Mouse (Mus musculus) forebrain, embryonic 11.5 days (tissue): ENCODE data around the gene Mapre3. TPM values are rescaled to one million over a fixed set of nuclear protein-coding genes. Genes with fewer than 3 reads are reported as not detected.
"Not testable (repeated sequence)": the region's sequence is repeated elsewhere in the genome, so short reads cannot be mapped to it uniquely, and the experiment has no call there.

ENCODE experiments used
- ATAC-seq: fragments of 200-750 bp; cut with Nextera tagmentation; replicated peaks from 2 replicates; pipeline ENCODE4 v1.8.0; 2017; ENCODE audit warnings: moderate TSS enrichment; ENCODE audit not compliant: low FRiP score
- DNase-seq: peaks from one replicate; pipeline ENCODE4 v3.0.0-alpha.2; 2017; ENCODE audit warnings: low spot score
- H3K27ac ChIP-seq: fragments of 300-500 bp; sonication (generic); 2 replicates; pipeline ENCODE4 v1.5.1; 2014; ENCODE audit warnings: low read depth, low read length
- H3K27me3 ChIP-seq: fragments of 300-500 bp; sonication (generic); 2 replicates; pipeline ENCODE4 v1.6.1; 2014; ENCODE audit warnings: mild to moderate bottlenecking, low read length, mixed read lengths; ENCODE audit not compliant: control insufficient read depth, insufficient read depth
- H3K36me3 ChIP-seq: fragments of 300-500 bp; sonication (generic); 2 replicates; pipeline ENCODE4 v1.6.1; 2014; ENCODE audit warnings: mild to moderate bottlenecking, low read length, moderate library complexity, mixed read lengths; ENCODE audit not compliant: control insufficient read depth, insufficient read depth
- H3K4me1 ChIP-seq: fragments of 300-500 bp; sonication (generic); replicated peaks from 2 replicates; pipeline ENCODE4 v1.6.1; 2014; ENCODE audit warnings: low read length, mixed read lengths; ENCODE audit not compliant: control insufficient read depth, insufficient read depth
- H3K4me2 ChIP-seq: fragments of 300-500 bp; sonication (generic); 2 replicates; pipeline ENCODE4 v1.6.1; 2014; ENCODE audit warnings: low read depth, mild to moderate bottlenecking, low read length, moderate library complexity, mixed read lengths; ENCODE audit not compliant: severe bottlenecking
- H3K4me3 ChIP-seq: fragments of 300-500 bp; sonication (generic); 2 replicates; pipeline ENCODE4 v1.5.1; 2014; ENCODE audit warnings: low read depth, low read length
- H3K9ac ChIP-seq: fragments of 300-500 bp; sonication (generic); 2 replicates; pipeline ENCODE4 v1.6.1; 2014; ENCODE audit warnings: low read length
- H3K9me3 ChIP-seq: fragments of 300-500 bp; sonication (generic); 2 replicates; pipeline ENCODE4 v1.6.1; 2016; ENCODE audit warnings: low read length, mixed read lengths; ENCODE audit not compliant: control insufficient read depth
- WGBS: fragments of 180-500 bp; shearing (Covaris S2); extraction: QIAGEN DNeasy Blood & Tissue Kit; methylation state at CpG from one replicate; pipeline ENCODE4 v1.1.7; 2014; 5-methylcytosine and 5-hydroxymethylcytosine counted together
- polyA plus RNA-seq: library from polyadenylated mRNA; unstranded; fragments of >200 nt; fragmentation: Nextera tagmentation; extraction: Ambion mirVana; gene quantifications from 2 replicates; pipeline ENCODE4 v1.2.1, GENCODE M21; 2014

Gene Mapre3
- polyA plus RNA-seq, 1 experiment from 2014 or later, result 39.7 TPM

GRCm38 (mm10) chr5:30879347-30879943, 65.0 kb downstream of the Mapre3 start:
- Histone ChIP-seq H3K27me3 (no peaks in the 10 kb centered on the region), H3K9me3 (no peaks in the 10 kb centered on the region), H3K36me3 (peaks cover 9% of the 10 kb centered on the region), H3K9ac (no peak overlapping the region), H3K27ac (no peak overlapping the region), H3K4me2 (no peak overlapping the region), H3K4me3 (no peak overlapping the region), H3K4me1 (no peaks in the 10 kb centered on the region)
- WGBS, result 76% methylated on average over 5 of the region's 5 CpGs
- no peak for DNase-seq
- no peak for ATAC-seq

- 85% methylated on average over 4 of the region's 4 CpGs for WGBS
- not testable (repeated sequence) for H3K36me3 ChIP-seq, H3K9ac ChIP-seq, DNase-seq, H3K4me1 ChIP-seq, ATAC-seq, H3K27me3 ChIP-seq, H3K4me3 ChIP-seq, H3K9me3 ChIP-seq, H3K27ac ChIP-seq, H3K4me2 ChIP-seq
Observed at GRCm38 (mm10) chr5:30881839-30882238, 67.4 kb downstream of the Mapre3 start.

GRCm38 (mm10) chr5:30886209-30886608, 71.8 kb downstream of the Mapre3 start:
- no peak overlapping the region for H3K4me3 ChIP-seq
- no peak overlapping the region for H3K4me2 ChIP-seq
- no peaks in the 10 kb centered on the region for H3K9me3 ChIP-seq
- WGBS, result 48% methylated on average over 4 of the region's 4 CpGs
- peaks cover 3% of the 10 kb centered on the region; the same call in 1 of the 2 replicates for H3K4me1 ChIP-seq
- ATAC-seq (no peak), DNase-seq (no peak)
- no peaks in the 10 kb centered on the region for H3K27me3 ChIP-seq
- H3K36me3 ChIP-seq, result no peaks in the 10 kb centered on the region
- no peak overlapping the region for H3K27ac ChIP-seq
- no peak overlapping the region for H3K9ac ChIP-seq

- Histone ChIP-seq H3K27ac (peak overlapping the region; percentile 94), H3K4me3 (peak overlapping the region; percentile 82), H3K36me3 (peaks cover under 1% of the 10 kb centered on the region; the same call in 1 of the 2 replicates), H3K9ac (peak overlapping the region; percentile 69), H3K27me3 (no peaks in the 10 kb centered on the region), H3K4me1 (peaks cover 3% of the 10 kb centered on the region; the same call in 1 of the 2 replicates), H3K4me2 (peak overlapping the region; percentile 85), H3K9me3 (no peaks in the 10 kb centered on the region)
- ATAC-seq (no peak), DNase-seq (no peak)
- WGBS, result 35% methylated on average over 5 of the region's 5 CpGs
Observed at GRCm38 (mm10) chr5:30886731-30887130, 72.3 kb downstream of the Mapre3 start.

- under 1% methylated on average over 19 of the region's 19 CpGs for WGBS
- ATAC-seq, result peak; percentile 57
- peak overlapping the region; percentile 82 for H3K4me3 ChIP-seq
Observed at GRCm38 (mm10) chr5:30887331-30887761, 72.9 kb downstream of the Mapre3 start.

GRCm38 (mm10) chr5:30887858-30888336, 73.5 kb downstream of the Mapre3 start:
- peaks cover 8% of the 10 kb centered on the region; the same call in 1 of the 2 replicates for H3K36me3 ChIP-seq
- peak; percentile 85 for ATAC-seq
- peak; percentile 97 for DNase-seq
- no peaks in the 10 kb centered on the region for H3K9me3 ChIP-seq
- H3K27ac ChIP-seq, result peak overlapping the region; percentile 94
- peak overlapping the region; percentile 85 for H3K4me2 ChIP-seq
- H3K27me3 ChIP-seq, result no peaks in the 10 kb centered on the region
- H3K4me1 ChIP-seq, result peaks cover 3% of the 10 kb centered on the region; the same call in 1 of the 2 replicates
- WGBS, result 0% methylated on average over 28 of the region's 28 CpGs
- peak overlapping the region; percentile 69 for H3K9ac ChIP-seq
- H3K4me3 ChIP-seq, result peak overlapping the region; percentile 82

More at GRCm38 (mm10) chr5:30887331-30887761, 72.9 kb downstream of the Mapre3 start:
- H3K27ac ChIP-seq, result peak overlapping the region; percentile 94
- H3K9me3 ChIP-seq, result no peaks in the 10 kb centered on the region
- H3K4me2 ChIP-seq, result peak overlapping the region; percentile 85
- H3K9ac ChIP-seq, result peak overlapping the region; percentile 69
- DNase-seq, result peak; percentile 86
- H3K36me3 ChIP-seq, result peaks cover 4% of the 10 kb centered on the region; the same call in 1 of the 2 replicates
- no peaks in the 10 kb centered on the region for H3K27me3 ChIP-seq
- H3K4me1 ChIP-seq, result peaks cover 3% of the 10 kb centered on the region; the same call in 1 of the 2 replicates

GRCm38 (mm10) chr5:30888337-30889087, 74.1 kb downstream of the Mapre3 start, which contains the start of gene Agbl5:
Gene Agbl5, plus strand, starts transcription at chr5:30888694.
- H3K4me3 ChIP-seq, result peak within 1 kb of the TSS; percentile 82
- H3K9ac ChIP-seq, result peak within 1 kb of the TSS; percentile 91
- WGBS, result under 1% methylated on average over 42 of the region's 42 CpGs
- no peaks in the 10 kb centered on the region for H3K9me3 ChIP-seq
- ATAC-seq, result peak; percentile 95
- peak within 1 kb of the TSS; percentile 85 for H3K4me2 ChIP-seq
- no peaks in the 10 kb centered on the region for H3K27me3 ChIP-seq
- H3K36me3 ChIP-seq, result peaks cover 12% of the 10 kb centered on the region; the same call in 1 of the 2 replicates
- peaks cover 3% of the 10 kb centered on the region; the same call in 1 of the 2 replicates for H3K4me1 ChIP-seq
- H3K27ac ChIP-seq, result peak within 1 kb of the TSS; percentile 94
- DNase-seq, result peak; percentile 96

GRCm38 (mm10) chr5:30889088-30889754, 74.8 kb downstream of the Mapre3 start:
- Histone ChIP-seq H3K36me3 (peaks cover 12% of the 10 kb centered on the region; the same call in 1 of the 2 replicates), H3K27me3 (no peaks in the 10 kb centered on the region), H3K4me1 (peaks cover 3% of the 10 kb centered on the region; the same call in 1 of the 2 replicates), H3K9ac (peak overlapping the region; percentile 91), H3K27ac (peak overlapping the region; percentile 93), H3K4me2 (peak overlapping the region; percentile 85), H3K4me3 (peak overlapping the region; percentile 82), H3K9me3 (no peaks in the 10 kb centered on the region)
- ATAC-seq, result peak; percentile 15; the same call in 1 of the 2 replicates
- peak; percentile 89 for DNase-seq
- WGBS, result 1% methylated on average over 38 of the region's 42 CpGs
